Mouse (Mus musculus): ENCODE measurements at regions not wholly inside any gene's neighbourhood (a gene's known extent, or its start where the extent isn't known, plus 50 kb on each side); places are given as distances from the start of the nearest gene placed in this dataset.

DNA sequence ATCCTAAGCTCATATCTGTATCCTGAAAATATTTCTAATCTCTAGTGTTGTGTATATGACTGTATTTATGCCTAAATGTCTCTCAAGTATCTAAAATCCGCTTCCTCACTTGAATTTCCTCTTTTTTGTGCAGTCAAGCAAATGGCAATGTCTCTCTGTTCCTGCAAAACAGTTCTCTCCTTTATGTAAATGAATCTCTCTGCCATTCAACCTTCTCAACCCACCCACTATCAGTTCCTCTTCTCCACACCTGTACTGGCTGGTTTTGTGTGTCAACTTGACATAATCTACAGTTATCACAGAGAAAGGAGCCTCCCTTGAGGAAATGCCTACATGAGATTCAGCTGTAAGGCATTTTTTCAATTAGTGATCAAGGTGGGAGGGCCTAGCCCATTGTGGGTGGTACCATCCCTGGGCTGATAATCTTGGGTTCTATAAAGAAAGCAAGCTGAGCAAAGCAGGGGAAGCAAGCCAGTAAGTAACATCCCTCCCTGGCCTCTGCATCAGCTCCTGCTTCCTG is 375.5 kb downstream of the Synb start:
- Histone ChIP-seq H3K36me3 (ENCODE audit: control insufficient read depth in 1 of 2, insufficient read depth in 2 of 2, low read length in 2 of 2) (no peaks in the 10 kb centered on the region), H3K9me3 (replicated peaks; ENCODE audit: insufficient read depth, low read length) (no peaks in the 10 kb centered on the region), H3K79me2 (ENCODE audit: control insufficient read depth, insufficient read depth, low read length, poor library complexity) (no peaks in the 10 kb centered on the region), H3K4me3 (ENCODE audit: control insufficient read depth in 1 of 2, insufficient read depth in 1 of 2, low read depth in 2 of 2, low read length in 2 of 2) (no peak overlapping the region), H3K9ac (ENCODE audit: control insufficient read depth, low read depth, low read length, poor library complexity, severe bottlenecking) (no peak overlapping the region), H3K27me3 (ENCODE audit: control insufficient read depth in 1 of 2, insufficient read depth in 2 of 2, low read length in 2 of 2) (no peaks in the 10 kb centered on the region), H3K27ac (ENCODE audit: control insufficient read depth, low read depth, low read length) (no peak overlapping the region), H3K4me1 (ENCODE audit: control insufficient read depth in 1 of 2, insufficient read depth in 2 of 2, low read length in 2 of 2) (no peaks in the 10 kb centered on the region)
- DNase-seq (ENCODE audit: low read depth, low spot score) = no peak
- no peak for TF ChIP-seq NRF1 (IDR thresholded peaks at IDR 0.05; ENCODE audit: insufficient read depth, low read depth, low read length, poor library complexity, severe bottlenecking)
- no peak for TF ChIP-seq MEF2A (IDR thresholded peaks at IDR 0.05; ENCODE audit: extremely low read depth, insufficient replicate concordance, low read depth, low read length, poor library complexity, severe bottlenecking)
- no peak for TF ChIP-seq SIN3A (IDR thresholded peaks at IDR 0.05; ENCODE audit: low read length)
- TF ChIP-seq ELF1 (IDR thresholded peaks at IDR 0.05; ENCODE audit: low read depth, low read length) = no peak
- TF ChIP-seq USF1 (IDR thresholded peaks at IDR 0.05; ENCODE audit: low read depth, low read length) = no peak
- no peak for TF ChIP-seq ETS1 (IDR thresholded peaks at IDR 0.05; ENCODE audit: low read depth, low read length)
- TF ChIP-seq MAZ (IDR thresholded peaks at IDR 0.05; ENCODE audit: low read depth, low read length) = no peak
- no peak for TF ChIP-seq CHD2 (IDR thresholded peaks at IDR 0.05; ENCODE audit: low read length)
- TF ChIP-seq E2F4 (IDR thresholded peaks at IDR 0.05; ENCODE audit: borderline replicate concordance, low read depth, low read length) = no peak
- no peak for TF ChIP-seq POLR2AphosphoS5 (IDR thresholded peaks at IDR 0.05; ENCODE audit: borderline replicate concordance, low read depth, low read length)
- TF ChIP-seq ZC3H11A (IDR thresholded peaks at IDR 0.05; ENCODE audit: low read depth, low read length) = no peak
- TF ChIP-seq CTCF (IDR thresholded peaks at IDR 0.05 in 2 of 3, conservative IDR thresholded peaks at IDR 0.05 in 1 of 3; ENCODE audit: control insufficient read depth in 1 of 3, insufficient read depth in 1 of 3, low read depth in 2 of 3, low read length in 3 of 3, poor library complexity in 1 of 3, severe bottlenecking in 1 of 3) = no peak
- no peak for TF ChIP-seq RAD21 (IDR thresholded peaks at IDR 0.05; ENCODE audit: low read depth, low read length)
- no peak for TF ChIP-seq ZMIZ1 (IDR thresholded peaks at IDR 0.05; ENCODE audit: low read depth, low read length)
- TF ChIP-seq BHLHE40 (IDR thresholded peaks at IDR 0.05; ENCODE audit: borderline replicate concordance, low read depth, low read length) = no peak
- no peak for TF ChIP-seq TAL1 (IDR thresholded peaks at IDR 0.05; ENCODE audit: low read length)
- no peak for TF ChIP-seq HCFC1 (IDR thresholded peaks at IDR 0.05; ENCODE audit: low read depth, low read length)
- TF ChIP-seq GABPA (IDR thresholded peaks at IDR 0.05; ENCODE audit: low read depth, low read length) = no peak
- TF ChIP-seq EP300 (IDR thresholded peaks at IDR 0.05; ENCODE audit: low read depth in 1 of 2, low read length in 2 of 2) = no peak
- no peak for TF ChIP-seq CHD1 (IDR thresholded peaks at IDR 0.05; ENCODE audit: low read depth, low read length)

DNA sequence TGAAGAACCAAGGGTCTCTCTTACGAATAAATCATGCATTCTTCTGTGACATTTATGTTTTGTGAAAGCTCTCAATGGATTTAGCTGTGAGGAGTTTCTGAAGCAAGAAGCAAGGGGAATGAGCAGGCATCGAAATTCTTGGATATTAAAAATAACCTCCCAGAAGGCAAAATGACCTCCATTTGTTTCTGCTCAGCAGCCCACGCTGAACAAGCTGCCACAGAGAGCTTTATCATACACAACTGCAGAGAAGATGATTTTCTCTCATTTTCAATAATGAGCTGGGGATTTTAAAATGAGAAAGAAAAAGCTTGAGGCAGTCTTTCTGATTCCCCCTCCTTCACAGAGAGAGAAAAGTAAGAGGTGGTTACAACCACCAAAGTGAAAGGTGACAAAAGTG is 394.2 kb downstream of the Synb start:
- TF ChIP-seq MYB (IDR thresholded peaks at IDR 0.05; ENCODE audit: low read depth, low read length) (no peak), GATA1 (IDR thresholded peaks at IDR 0.05; ENCODE audit: low read depth, low read length) (no peak), ZKSCAN1 (IDR thresholded peaks at IDR 0.05; ENCODE audit: low read depth, low read length) (no peak), NELFE (IDR thresholded peaks at IDR 0.05; ENCODE audit: low read depth, low read length) (no peak), CHD2 (IDR thresholded peaks at IDR 0.05; ENCODE audit: low read length) (no peak), USF2 (IDR thresholded peaks at IDR 0.05; ENCODE audit: borderline replicate concordance in 1 of 2, insufficient read depth in 1 of 2, low read depth in 1 of 2, low read length in 2 of 2) (no peak), CTCF (IDR thresholded peaks at IDR 0.05 in 2 of 3, conservative IDR thresholded peaks at IDR 0.05 in 1 of 3; ENCODE audit: control insufficient read depth in 1 of 3, insufficient read depth in 1 of 3, low read depth in 2 of 3, low read length in 3 of 3, poor library complexity in 1 of 3, severe bottlenecking in 1 of 3) (no peak), MEF2A (IDR thresholded peaks at IDR 0.05; ENCODE audit: extremely low read depth, insufficient replicate concordance, low read depth, low read length, poor library complexity, severe bottlenecking) (no peak), MXI1 (IDR thresholded peaks at IDR 0.05; ENCODE audit: low read depth, low read length) (no peak), BHLHE40 (IDR thresholded peaks at IDR 0.05; ENCODE audit: borderline replicate concordance, low read depth, low read length) (no peak), POLR2AphosphoS5 (IDR thresholded peaks at IDR 0.05; ENCODE audit: borderline replicate concordance, low read depth, low read length) (no peak), TAL1 (IDR thresholded peaks at IDR 0.05; ENCODE audit: low read length) (no peak), POLR2AphosphoS2 (IDR thresholded peaks at IDR 0.05; ENCODE audit: low read length) (no peak), UBTF (IDR thresholded peaks at IDR 0.05; ENCODE audit: borderline replicate concordance, insufficient read depth, low read depth, low read length) (no peak), MAZ (IDR thresholded peaks at IDR 0.05; ENCODE audit: low read depth, low read length) (no peak), RCOR1 (IDR thresholded peaks at IDR 0.05; ENCODE audit: low read depth, low read length) (no peak)
- DNase-seq (ENCODE audit: low read depth, low spot score) = no peak

More for the DNA sequence above, 394.2 kb downstream of the Synb start:
- H3K4me3 ChIP-seq (ENCODE audit: control insufficient read depth in 1 of 2, insufficient read depth in 1 of 2, low read depth in 2 of 2, low read length in 2 of 2) = no peak overlapping the region
- no peaks in the 10 kb centered on the region for H3K36me3 ChIP-seq (ENCODE audit: control insufficient read depth in 1 of 2, insufficient read depth in 2 of 2, low read length in 2 of 2)
- no peak overlapping the region for H3K27ac ChIP-seq (ENCODE audit: control insufficient read depth, low read depth, low read length)
- no peak overlapping the region for H3K9ac ChIP-seq (ENCODE audit: control insufficient read depth, low read depth, low read length, poor library complexity, severe bottlenecking)
- no peaks in the 10 kb centered on the region for H3K27me3 ChIP-seq (ENCODE audit: control insufficient read depth in 1 of 2, insufficient read depth in 2 of 2, low read length in 2 of 2)
- no peaks in the 10 kb centered on the region for H3K4me1 ChIP-seq (ENCODE audit: control insufficient read depth in 1 of 2, insufficient read depth in 2 of 2, low read length in 2 of 2)
- no peaks in the 10 kb centered on the region for H3K79me2 ChIP-seq (ENCODE audit: control insufficient read depth, insufficient read depth, low read length, poor library complexity)
- no peaks in the 10 kb centered on the region for H3K9me3 ChIP-seq (replicated peaks; ENCODE audit: insufficient read depth, low read length)

Measured in MEL (cell line).